Mouse (Mus musculus) E14TG2a.4 (cell line): ENCODE data around the gene Tmem86a.

Experiments used
- CTCF ChIP-seq: conservative IDR thresholded peaks from 2 replicates; pipeline ENCODE4 v1.5.1; 2014; ENCODE audit warnings: low read length
- NANOG ChIP-seq: IDR thresholded peaks from 2 replicates; pipeline ENCODE4 v1.6.1; 2014; ENCODE audit warnings: borderline replicate concordance, low read length, mixed read lengths
- POU5F1 ChIP-seq: IDR thresholded peaks from 2 replicates; pipeline ENCODE4 v1.6.1; 2014; ENCODE audit warnings: low read length, borderline replicate concordance

- TF ChIP-seq CTCF (peak; percentile 60), NANOG (no peak), POU5F1 (no peak)
Observed at GRCm38 (mm10) chr7:47081277-47081676, 30.9 kb downstream of the Tmem86a start.
